Mouse (Mus musculus) liver, embryonic 13.5 days (tissue): ENCODE measurements around the gene Prkn. TPM values are rescaled to one million over a fixed set of nuclear protein-coding genes. Genes with fewer than 3 reads are reported as not detected.

Source experiments
- polyA plus RNA-seq: library from polyadenylated mRNA; unstranded; fragments of >200 nt; fragmentation: Nextera tagmentation; extraction: Ambion mirVana; gene quantifications from 2 replicates; pipeline ENCODE4 v1.2.1, GENCODE M21; 2015

The Prkn gene
- polyA plus RNA-seq, 1 experiment from 2014 or later, result 0.43 TPM

Other genes starting within 250 kb of the Prkn start
- gene Pacrg, start 73 bp upstream of the Prkn start, polyA plus RNA-seq, result 0.07 and 0.31 TPM in 2 replicates